Mouse (Mus musculus) ES-E14 (cell line): ENCODE results near the gene Ly75. TPM values are rescaled to one million over a fixed set of nuclear protein-coding genes. Genes with fewer than 3 reads are reported as not detected.

Experiments
- DNase-seq: peaks from one replicate; pipeline ENCODE4 v3.0.0-alpha.2; 2013; ENCODE audit warnings: low read depth, low spot score
- H3K27ac ChIP-seq: 2 replicates; pipeline ENCODE4 v1.5.1; 2012; ENCODE audit warnings: low read depth, mild to moderate bottlenecking, low read length, moderate library complexity, mixed read lengths; ENCODE audit not compliant: poor library complexity, insufficient read depth, severe bottlenecking
- H3K36me3 ChIP-seq: 2 replicates; pipeline ENCODE4 v1.6.1; 2012; ENCODE audit warnings: mild to moderate bottlenecking, low read length, moderate library complexity, mixed read lengths; ENCODE audit not compliant: control insufficient read depth, poor library complexity, insufficient read depth, severe bottlenecking
- H3K4me1 ChIP-seq, 2 experiments: fragments of 150-350 bp in 1 of 2; sonication (generic) in 1 of 2; 2 replicates each; pipeline ENCODE4 v1.6.1; 2012; ENCODE audit warnings: low read length in 2 of 2, mild to moderate bottlenecking in 1 of 2, mixed read lengths in 1 of 2; ENCODE audit not compliant: control insufficient read depth in 2 of 2, insufficient read depth in 2 of 2, poor library complexity in 1 of 2
- H3K4me3 ChIP-seq, 2 experiments: fragments of 150-350 bp in 1 of 2; sonication (generic) in 1 of 2; 2 replicates each; pipeline ENCODE4 v1.5.1; 2012; ENCODE audit warnings: low read length in 2 of 2, low read depth in 1 of 2, mild to moderate bottlenecking in 1 of 2, mixed read lengths in 1 of 2; ENCODE audit not compliant: insufficient read depth in 1 of 2, poor library complexity in 1 of 2, severe bottlenecking in 1 of 2
- H3K9ac ChIP-seq: 2 replicates; pipeline ENCODE4 v1.6.1; 2012; ENCODE audit warnings: low read depth, mild to moderate bottlenecking, low read length, mixed read lengths; ENCODE audit not compliant: poor library complexity, insufficient read depth, severe bottlenecking
- H3K9me3 ChIP-seq: fragments of 150-350 bp; sonication (generic); 2 replicates; pipeline ENCODE4 v1.6.1; 2012; ENCODE audit warnings: low read depth, mild to moderate bottlenecking, low read length; ENCODE audit not compliant: control insufficient read depth, insufficient read depth
- CHD2 ChIP-seq: IDR thresholded peaks from 2 replicates; pipeline ENCODE4 v1.6.1; 2014; ENCODE audit warnings: mild to moderate bottlenecking, low read depth, low read length, inconsistent platforms
- HCFC1 ChIP-seq: IDR thresholded peaks from 2 replicates; pipeline ENCODE4 v1.6.1; 2012; ENCODE audit warnings: low read length, inconsistent platforms, borderline replicate concordance; ENCODE audit not compliant: insufficient read depth
- MAFK ChIP-seq: IDR thresholded peaks from 2 replicates; pipeline ENCODE4 v1.6.1; 2014; ENCODE audit warnings: mild to moderate bottlenecking, low read depth, low read length, inconsistent platforms; ENCODE audit not compliant: insufficient read depth
- ZC3H11A ChIP-seq: IDR thresholded peaks from 2 replicates; pipeline ENCODE4 v1.6.1; 2012; ENCODE audit warnings: low read depth, mild to moderate bottlenecking, inconsistent platforms, low read length, borderline replicate concordance
- ZNF384 ChIP-seq: IDR thresholded peaks from 2 replicates; pipeline ENCODE4 v1.6.1; 2012; ENCODE audit warnings: low read depth, low read length, inconsistent platforms
- in situ Hi-C, 2 experiments: fragments of 600-800 bp; cut with MboI; formaldehyde crosslinking; loops; one replicate each; pipeline ENCODE4 v1.15.1; 2025; ENCODE audit warnings: low sequenced_read_pairs in 2 of 2, inconsistent platforms in 1 of 2; ENCODE audit not compliant: unreplicated experiment in 2 of 2
- total RNA-seq: library from RNA; depleted of rRNA; stranded (reverse); fragments of 300-350 nt; gene quantifications from 2 replicates; pipeline ENCODE4 v1.2.3, GENCODE M21; 2012

The Ly75 gene
- total RNA-seq, 1 experiment: 20.1 TPM

DNA sequence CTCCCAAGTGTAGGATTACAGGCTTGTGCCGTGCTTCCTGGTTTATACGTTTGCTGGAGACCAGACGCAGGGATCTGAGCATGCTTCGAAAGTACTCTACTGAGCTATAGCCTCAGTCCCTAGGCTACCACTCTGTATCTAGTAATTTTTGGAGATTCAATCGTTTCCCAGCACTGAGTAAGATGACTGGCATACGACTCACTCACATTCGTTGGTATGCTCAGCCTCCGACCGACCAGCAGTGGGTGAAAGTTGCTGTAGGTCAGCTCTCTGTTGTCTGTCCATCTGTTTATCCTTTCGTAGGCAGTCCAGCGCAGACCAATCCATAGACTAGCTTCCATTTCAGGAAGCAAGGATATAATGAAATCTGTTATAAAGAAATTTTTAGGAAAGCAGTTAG lies 55.5 kb downstream of the Ly75 start:
- no peak overlapping the region for H3K4me3 ChIP-seq
- peaks cover 5% of the 10 kb centered on the region; the same call in 1 of the 2 replicates for H3K36me3 ChIP-seq
- DNase-seq: no peak
- H3K4me1 ChIP-seq: no peaks in the 10 kb centered on the region
- no peak overlapping the region for H3K27ac ChIP-seq
- no peak overlapping the region for H3K9ac ChIP-seq
- no peaks in the 10 kb centered on the region for H3K9me3 ChIP-seq
- in situ Hi-C loops: no loop called here
- no peak for TF ChIP-seq ZNF384
- no peak for TF ChIP-seq ZC3H11A
- no peak for TF ChIP-seq HCFC1
- no peak for TF ChIP-seq MAFK
- TF ChIP-seq CHD2: no peak

GRCm38 (mm10) chr2:60326948-60327347 lies 56.2 kb downstream of the Ly75 start:
- in situ Hi-C loops: no loop called here
- Histone ChIP-seq H3K4me1 (no peaks in the 10 kb centered on the region), H3K36me3 (peaks cover 5% of the 10 kb centered on the region; the same call in 1 of the 2 replicates), H3K9me3 (no peaks in the 10 kb centered on the region), H3K27ac (no peak overlapping the region), H3K4me3 (no peak overlapping the region), H3K9ac (no peak overlapping the region)
- no peak for TF ChIP-seq HCFC1
- no peak for TF ChIP-seq ZNF384
- no peak for TF ChIP-seq ZC3H11A
- TF ChIP-seq CHD2: no peak
- TF ChIP-seq MAFK: no peak
- DNase-seq: no peak

GRCm38 (mm10) chr2:60323411-60323810 lies 59.7 kb downstream of the Ly75 start:
- Histone ChIP-seq H3K36me3 (peaks cover 6% of the 10 kb centered on the region), H3K4me1 (no peaks in the 10 kb centered on the region), H3K27ac (no peak overlapping the region), H3K4me3 (no peak overlapping the region), H3K9me3 (no peaks in the 10 kb centered on the region), H3K9ac (no peak overlapping the region)
- TF ChIP-seq HCFC1 (no peak), MAFK (no peak), ZC3H11A (no peak), ZNF384 (no peak), CHD2 (no peak)
- in situ Hi-C loops: no loop called here
- peak; percentile 12 for DNase-seq

DNA sequence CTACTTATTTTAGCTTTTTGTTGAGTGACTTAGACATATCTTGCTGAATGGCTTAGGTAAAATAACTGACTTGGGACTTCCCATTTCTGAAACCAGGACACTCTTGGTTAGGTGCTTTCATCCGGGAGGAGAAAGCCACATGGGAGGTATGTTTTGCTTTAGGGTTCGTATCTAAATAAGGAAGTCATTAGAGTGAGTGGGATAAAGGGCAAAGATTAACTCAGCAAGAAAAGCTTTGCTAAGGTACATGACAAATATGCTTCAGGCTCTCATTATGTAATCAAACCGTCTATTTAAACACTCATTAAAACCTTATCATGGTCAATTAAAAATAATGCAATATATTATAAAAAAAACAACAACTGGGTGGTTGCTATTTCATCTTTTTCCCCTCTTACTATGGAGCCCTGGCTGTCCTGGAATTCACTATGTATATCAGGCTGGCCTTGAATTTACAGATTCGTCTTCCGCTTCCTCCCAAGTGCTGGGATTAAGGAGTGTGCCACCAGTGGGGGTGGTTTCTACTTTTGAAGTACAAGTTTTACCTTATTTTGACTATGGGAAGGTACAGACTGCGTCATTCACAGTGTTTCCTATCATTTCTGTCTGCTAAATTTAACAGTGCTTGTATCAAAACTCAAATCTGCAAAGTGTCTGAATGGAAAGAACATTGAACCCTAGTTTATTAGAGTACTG lies 60.9 kb downstream of the Ly75 start:
- H3K4me1 ChIP-seq: no peaks in the 10 kb centered on the region
- TF ChIP-seq ZNF384 (no peak), MAFK (no peak), CHD2 (no peak), ZC3H11A (no peak), HCFC1 (no peak)
- in situ Hi-C loops: no loop called here
- H3K4me3 ChIP-seq: no peak overlapping the region
- no peaks in the 10 kb centered on the region for H3K9me3 ChIP-seq
- no peak overlapping the region for H3K27ac ChIP-seq
- H3K9ac ChIP-seq: no peak overlapping the region
- no peak for DNase-seq
- peaks cover 3% of the 10 kb centered on the region for H3K36me3 ChIP-seq

DNA sequence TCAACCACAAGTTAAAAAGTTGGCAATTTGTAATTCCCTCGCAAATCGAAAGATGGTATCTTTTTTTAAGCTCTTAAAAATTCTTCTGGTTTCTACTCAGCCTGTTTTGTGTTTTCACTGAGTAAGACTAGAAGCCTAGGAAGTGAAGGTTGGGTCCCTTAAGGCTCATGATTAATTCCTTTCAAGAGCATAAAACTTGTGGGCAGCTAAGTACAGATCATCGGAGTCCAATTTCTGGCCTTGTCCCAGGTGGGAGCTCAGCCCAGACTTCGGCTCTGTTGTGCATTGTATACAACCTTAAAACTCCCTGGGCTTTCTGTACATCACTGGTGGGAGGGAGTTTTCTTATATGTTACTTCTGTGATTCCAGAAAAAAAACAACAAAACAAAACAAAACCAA lies 79.3 kb downstream of the Ly75 start:
- no peak overlapping the region for H3K27ac ChIP-seq
- H3K9ac ChIP-seq: no peak overlapping the region
- no peaks in the 10 kb centered on the region for H3K4me1 ChIP-seq
- TF ChIP-seq ZNF384: no peak
- no peak for TF ChIP-seq HCFC1
- no peak for TF ChIP-seq MAFK
- no peak for TF ChIP-seq CHD2
- TF ChIP-seq ZC3H11A: no peak
- in situ Hi-C loops: no loop called here
- 0 out of 2 replicates have a peak, but pooled peaks cover 2% of the 10 kb centered on the region for H3K36me3 ChIP-seq
- no peak overlapping the region for H3K4me3 ChIP-seq
- DNase-seq: no peak
- H3K9me3 ChIP-seq: no peaks in the 10 kb centered on the region
